Mouse (Mus musculus) neural tube, embryonic 13.5 days (tissue): Measurements from ENCODE around the gene Ntm. TPM values are rescaled to one million over a fixed set of nuclear protein-coding genes. Genes with fewer than 3 reads are reported as not detected.
A peak's percentile ranks its signal among the peaks of the same experiment; 100 is the strongest.

Experiments
- ATAC-seq: fragments of 200-750 bp; cut with Nextera tagmentation; 2 replicates; pipeline ENCODE4 v1.8.0; 2017; ENCODE audit warnings: low read depth, mild to moderate bottlenecking, moderate TSS enrichment, moderate library complexity
- H3K27ac ChIP-seq: fragments of 300-500 bp; sonication (generic); replicated peaks from 2 replicates; pipeline ENCODE4 v1.5.1; 2015; ENCODE audit warnings: moderate library complexity, mild to moderate bottlenecking, inconsistent platforms
- H3K27me3 ChIP-seq: fragments of 300-500 bp; sonication (generic); 2 replicates; pipeline ENCODE4 v1.6.1; 2015; ENCODE audit warnings: mild to moderate bottlenecking, inconsistent platforms
- H3K36me3 ChIP-seq: fragments of 300-500 bp; sonication (generic); 2 replicates; pipeline ENCODE4 v1.6.1; 2015; ENCODE audit warnings: mild to moderate bottlenecking, inconsistent platforms
- H3K4me1 ChIP-seq: fragments of 300-500 bp; sonication (generic); replicated peaks from 2 replicates; pipeline ENCODE4 v1.6.1; 2015; ENCODE audit warnings: inconsistent platforms
- H3K4me2 ChIP-seq: fragments of 300-500 bp; sonication (generic); 2 replicates; pipeline ENCODE4 v1.6.1; 2015; ENCODE audit warnings: inconsistent platforms, mild to moderate bottlenecking, moderate library complexity
- H3K4me3 ChIP-seq: fragments of 300-500 bp; sonication (generic); 2 replicates; pipeline ENCODE4 v1.5.1; 2015; ENCODE audit warnings: mild to moderate bottlenecking, inconsistent platforms
- H3K9ac ChIP-seq: fragments of 300-500 bp; sonication (generic); 2 replicates; pipeline ENCODE4 v1.6.1; 2015; ENCODE audit warnings: moderate library complexity, mild to moderate bottlenecking, inconsistent platforms
- H3K9me3 ChIP-seq: fragments of 300-500 bp; sonication (generic); 2 replicates; pipeline ENCODE4 v1.6.1; 2016; ENCODE audit warnings: inconsistent platforms
- WGBS: fragments of 180-500 bp; shearing (Covaris S2); methylation state at CpG from one replicate; pipeline ENCODE4 v1.1.7; 2015; 5-methylcytosine and 5-hydroxymethylcytosine counted together
- polyA plus RNA-seq: library from polyadenylated mRNA; unstranded; fragments of >200 nt; fragmentation: Nextera tagmentation; extraction: Ambion mirVana; gene quantifications from 2 replicates; pipeline ENCODE4 v1.2.1, GENCODE M21; 2015

Gene Ntm
- polyA plus RNA-seq, 1 experiment from 2014 or later, result 150 TPM

- Histone ChIP-seq H3K36me3 (no peaks in the 10 kb centered on the region), H3K27ac (no peak overlapping the region), H3K4me1 (peaks cover 3% of the 10 kb centered on the region; the same call in 1 of the 2 replicates), H3K4me3 (no peak overlapping the region), H3K27me3 (no peaks in the 10 kb centered on the region), H3K9ac (no peak overlapping the region), H3K9me3 (no peaks in the 10 kb centered on the region), H3K4me2 (no peak overlapping the region)
- no peak for ATAC-seq
- 86% methylated on average over 2 of the region's 2 CpGs for WGBS
These were observed 710.1 kb downstream of the Ntm start for GRCm38 (mm10) chr9:29252866-29253265.

GRCm38 (mm10) chr9:29250813-29251212, 712.1 kb downstream of the Ntm start:
- peaks cover 6% of the 10 kb centered on the region; the same call in 1 of the 2 replicates for H3K4me1 ChIP-seq
- 72% methylated on average over 3 of the region's 3 CpGs for WGBS
- ATAC-seq, result no peak

DNA sequence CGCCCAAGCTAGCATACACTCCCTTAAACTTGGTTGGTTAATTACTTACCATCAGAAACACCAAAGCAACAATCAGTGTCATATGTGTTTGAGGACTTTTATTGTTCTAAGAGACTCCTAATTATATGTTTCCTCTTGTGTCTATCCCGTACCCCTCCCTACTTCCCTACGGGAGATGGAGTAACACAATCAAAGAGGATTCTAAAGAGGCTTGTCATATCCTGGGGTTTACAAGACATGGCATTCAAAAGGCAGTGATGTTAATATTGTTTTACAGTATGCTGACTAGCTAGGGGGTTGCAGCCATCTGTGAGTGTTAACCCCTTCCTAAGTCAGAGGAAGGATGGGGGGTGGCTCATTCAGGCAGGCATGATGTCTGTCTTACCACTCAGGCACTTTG, 715.1 kb downstream of the Ntm start:
- no peak overlapping the region for H3K27ac ChIP-seq
- no peaks in the 10 kb centered on the region for H3K36me3 ChIP-seq
- H3K9ac ChIP-seq, result no peak overlapping the region
- no peak overlapping the region for H3K4me3 ChIP-seq
- no peaks in the 10 kb centered on the region for H3K9me3 ChIP-seq
- peaks cover 6% of the 10 kb centered on the region; the same call in 1 of the 2 replicates for H3K4me1 ChIP-seq
- H3K27me3 ChIP-seq, result no peaks in the 10 kb centered on the region
- 35% methylated on average over 3 of the region's 3 CpGs for WGBS
- ATAC-seq, result no peak
- H3K4me2 ChIP-seq, result no peak overlapping the region

More at GRCm38 (mm10) chr9:29250813-29251212, 712.1 kb downstream of the Ntm start:
- H3K36me3 ChIP-seq, result no peaks in the 10 kb centered on the region
- no peak overlapping the region for H3K4me2 ChIP-seq
- no peak overlapping the region for H3K4me3 ChIP-seq
- no peak overlapping the region for H3K27ac ChIP-seq
- H3K9me3 ChIP-seq, result no peaks in the 10 kb centered on the region
- no peak overlapping the region for H3K9ac ChIP-seq
- no peaks in the 10 kb centered on the region for H3K27me3 ChIP-seq

DNA sequence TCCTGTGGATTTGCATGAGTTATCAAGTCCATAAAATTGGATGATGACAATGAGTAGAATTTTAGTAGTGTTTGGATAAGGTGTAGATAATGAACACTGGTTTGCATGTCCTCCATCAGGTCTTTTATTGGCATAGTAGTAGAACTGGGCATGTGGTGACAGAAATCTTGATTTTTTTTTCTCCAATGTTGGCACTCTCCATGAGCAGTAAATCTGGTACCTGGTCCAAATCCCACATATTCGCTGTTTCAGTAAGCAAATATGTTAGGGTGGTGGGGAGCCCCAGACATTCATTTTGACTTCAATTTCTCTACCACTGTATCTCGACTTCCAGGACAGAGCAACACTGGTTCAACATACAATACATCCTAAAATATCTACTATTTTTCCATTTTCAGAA, 718.9 kb downstream of the Ntm start:
- WGBS, result 85% methylated on average over 2 of the region's 2 CpGs

DNA sequence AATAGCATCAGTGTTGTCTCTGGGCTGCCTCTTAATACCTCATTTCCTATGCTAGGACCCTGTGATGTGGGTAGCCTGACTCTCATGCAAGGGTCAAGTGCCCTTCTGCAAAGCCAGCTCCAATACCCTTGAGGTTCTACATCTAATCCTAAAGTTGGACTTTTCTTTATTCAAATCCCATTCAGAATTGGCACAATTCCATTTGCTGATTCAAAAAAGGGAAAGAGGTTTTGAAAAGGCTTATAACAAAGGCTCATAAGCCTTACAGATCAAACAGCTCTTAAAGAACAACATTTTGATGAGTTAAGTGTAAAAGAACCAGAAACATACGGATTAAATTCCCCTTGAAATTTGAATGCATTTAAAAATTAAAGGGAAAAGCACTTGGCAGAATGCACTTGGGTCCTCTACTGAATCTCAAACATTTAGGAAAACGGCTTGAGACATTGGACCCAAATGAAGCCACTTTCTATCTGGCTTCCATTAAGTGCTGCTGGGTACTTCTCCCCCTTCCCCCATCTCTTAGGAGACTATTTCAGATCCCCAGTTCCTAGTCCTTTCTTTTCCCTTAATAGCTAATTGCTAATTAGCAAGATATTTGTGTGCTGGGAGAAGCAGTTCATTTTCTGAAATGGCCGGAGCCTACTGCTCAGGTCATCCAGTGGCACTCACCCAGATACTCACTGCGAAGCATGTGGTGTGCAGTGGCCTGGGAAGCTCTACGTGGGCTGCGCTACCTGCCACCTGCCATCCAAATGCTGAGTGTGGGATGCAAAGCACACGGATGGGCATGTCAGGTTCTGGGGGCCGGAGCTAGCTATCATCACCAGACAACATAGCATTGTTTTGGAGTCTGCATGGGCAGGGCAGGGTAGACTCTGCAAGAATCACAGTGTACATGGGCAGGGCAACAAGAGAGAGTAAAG, 720.2 kb downstream of the Ntm start:
- H3K27me3 ChIP-seq, result no peaks in the 10 kb centered on the region
- no peak overlapping the region for H3K4me2 ChIP-seq
- no peaks in the 10 kb centered on the region for H3K9me3 ChIP-seq
- H3K4me1 ChIP-seq, result peaks cover 4% of the 10 kb centered on the region; the same call in 1 of the 2 replicates
- H3K4me3 ChIP-seq, result no peak overlapping the region
- no peak overlapping the region for H3K9ac ChIP-seq
- WGBS, result 63% methylated on average over 8 of the region's 8 CpGs
- no peak overlapping the region; the same call in 1 of the 2 replicates for H3K27ac ChIP-seq
- H3K36me3 ChIP-seq, result no peaks in the 10 kb centered on the region
- ATAC-seq, result peak; percentile 59; the same call in 1 of the 2 replicates

More for the DNA sequence above, 718.9 kb downstream of the Ntm start:
- Histone ChIP-seq H3K4me3 (no peak overlapping the region), H3K4me2 (no peak overlapping the region), H3K9ac (no peak overlapping the region), H3K36me3 (no peaks in the 10 kb centered on the region), H3K9me3 (no peaks in the 10 kb centered on the region), H3K4me1 (peaks cover 9% of the 10 kb centered on the region; the same call in 1 of the 2 replicates), H3K27me3 (no peaks in the 10 kb centered on the region), H3K27ac (no peak overlapping the region)
- ATAC-seq, result no peak

GRCm38 (mm10) chr9:29240797-29241196, 722.1 kb downstream of the Ntm start:
- Histone ChIP-seq H3K4me2 (no peak overlapping the region), H3K4me1 (peaks cover 3% of the 10 kb centered on the region; the same call in 1 of the 2 replicates), H3K36me3 (no peaks in the 10 kb centered on the region), H3K9me3 (no peaks in the 10 kb centered on the region), H3K4me3 (no peak overlapping the region), H3K9ac (no peak overlapping the region), H3K27me3 (no peaks in the 10 kb centered on the region), H3K27ac (no peak overlapping the region)
- 91% methylated on average over 2 of the region's 2 CpGs for WGBS
- ATAC-seq, result no peak

GRCm38 (mm10) chr9:29238973-29239372, 724.0 kb downstream of the Ntm start:
- H3K27ac ChIP-seq, result no peak overlapping the region
- H3K9me3 ChIP-seq, result no peaks in the 10 kb centered on the region
- H3K4me1 ChIP-seq, result peaks cover 3% of the 10 kb centered on the region; the same call in 1 of the 2 replicates
- H3K27me3 ChIP-seq, result no peaks in the 10 kb centered on the region
- H3K4me3 ChIP-seq, result no peak overlapping the region
- no peak overlapping the region for H3K4me2 ChIP-seq
- no peak for ATAC-seq
- no peak overlapping the region for H3K9ac ChIP-seq
- 86% methylated on average over 3 of the region's 3 CpGs for WGBS
- no peaks in the 10 kb centered on the region for H3K36me3 ChIP-seq

DNA sequence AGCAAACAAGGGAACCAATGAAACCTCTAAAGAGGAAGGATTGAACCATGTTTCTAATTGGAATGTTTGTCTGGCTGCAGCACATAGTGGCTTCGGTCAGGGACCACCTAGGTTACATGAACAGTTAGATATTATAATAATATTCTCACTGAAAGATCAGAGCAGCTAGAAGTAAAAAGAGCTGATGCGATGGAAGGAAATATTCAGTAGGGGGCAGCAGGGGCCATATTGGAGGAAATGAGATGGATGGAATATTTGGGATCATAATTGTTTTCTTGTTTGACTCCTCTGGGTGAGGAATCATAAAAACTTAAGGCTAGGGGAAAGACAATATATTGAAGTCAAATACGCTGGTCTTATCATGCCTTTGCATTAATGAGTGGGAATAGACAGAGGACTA, 726.2 kb downstream of the Ntm start:
- Histone ChIP-seq H3K4me2 (no peak overlapping the region), H3K4me1 (no peaks in the 10 kb centered on the region), H3K27ac (no peak overlapping the region), H3K9ac (no peak overlapping the region), H3K36me3 (no peaks in the 10 kb centered on the region), H3K4me3 (no peak overlapping the region), H3K27me3 (no peaks in the 10 kb centered on the region), H3K9me3 (no peaks in the 10 kb centered on the region)
- 93% methylated on average over 3 of the region's 3 CpGs for WGBS
- no peak for ATAC-seq

- Histone ChIP-seq H3K27ac (no peak overlapping the region), H3K9me3 (no peaks in the 10 kb centered on the region), H3K4me3 (no peak overlapping the region), H3K9ac (no peak overlapping the region), H3K27me3 (no peaks in the 10 kb centered on the region), H3K4me1 (peaks cover 7% of the 10 kb centered on the region; the same call in 1 of the 2 replicates), H3K36me3 (no peaks in the 10 kb centered on the region), H3K4me2 (no peak overlapping the region)
- ATAC-seq, result no peak
- WGBS, result 88% methylated on average over 4 of the region's 4 CpGs
These were observed 735.2 kb downstream of the Ntm start for GRCm38 (mm10) chr9:29227747-29228146.

- no peaks in the 10 kb centered on the region for H3K9me3 ChIP-seq
- no peak overlapping the region for H3K4me3 ChIP-seq
- no peak overlapping the region for H3K4me2 ChIP-seq
- no peaks in the 10 kb centered on the region for H3K36me3 ChIP-seq
- H3K27me3 ChIP-seq, result no peaks in the 10 kb centered on the region; the same call in 1 of the 2 replicates
- H3K4me1 ChIP-seq, result peaks cover 21% of the 10 kb centered on the region; the same call in 1 of the 2 replicates
- ATAC-seq, result no peak
- H3K27ac ChIP-seq, result no peak overlapping the region
- H3K9ac ChIP-seq, result no peak overlapping the region
- 43% methylated on average over 10 of the region's 10 CpGs for WGBS
These were observed 739.9 kb downstream of the Ntm start for GRCm38 (mm10) chr9:29222915-29223545.

DNA sequence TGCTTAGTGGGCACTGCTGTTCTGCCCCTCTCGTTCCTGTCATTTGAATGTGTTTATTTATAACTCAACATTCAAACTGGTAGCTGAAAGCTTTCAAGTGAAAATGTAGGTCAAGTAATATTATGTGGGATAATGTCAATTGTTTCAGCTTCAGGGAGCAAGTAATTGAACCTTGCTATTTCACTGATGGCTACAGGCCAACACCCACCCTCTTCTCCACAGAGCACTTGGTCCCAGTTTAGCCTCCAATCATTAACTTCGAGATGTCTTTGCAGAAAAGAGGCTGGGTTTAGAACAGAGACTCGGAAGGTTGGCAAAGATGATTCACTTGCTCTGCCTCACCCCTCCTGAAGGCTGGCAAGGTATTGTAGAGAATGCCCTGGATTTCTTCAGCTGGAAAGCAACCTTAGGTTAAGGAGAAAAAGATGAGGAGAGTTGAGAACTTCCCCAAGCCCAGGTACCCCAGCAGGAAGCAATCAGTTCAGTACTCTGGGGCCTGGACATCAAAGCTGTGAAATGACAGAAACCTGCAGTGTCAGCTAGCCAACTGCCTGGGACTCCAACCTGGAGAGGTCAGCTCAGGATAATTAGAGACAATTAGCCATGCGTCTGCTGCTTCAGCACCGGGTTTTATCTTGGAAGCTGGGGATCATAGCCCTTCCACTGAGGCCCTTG, 741.9 kb downstream of the Ntm start:
- Histone ChIP-seq H3K36me3 (no peaks in the 10 kb centered on the region), H3K4me3 (no peak overlapping the region), H3K27ac (no peak overlapping the region), H3K27me3 (no peaks in the 10 kb centered on the region; the same call in 1 of the 2 replicates), H3K4me2 (no peak overlapping the region), H3K9ac (no peak overlapping the region), H3K9me3 (no peaks in the 10 kb centered on the region), H3K4me1 (peaks cover 21% of the 10 kb centered on the region; the same call in 1 of the 2 replicates)
- ATAC-seq, result no peak
- WGBS, result 25% methylated on average over 5 of the region's 5 CpGs

DNA sequence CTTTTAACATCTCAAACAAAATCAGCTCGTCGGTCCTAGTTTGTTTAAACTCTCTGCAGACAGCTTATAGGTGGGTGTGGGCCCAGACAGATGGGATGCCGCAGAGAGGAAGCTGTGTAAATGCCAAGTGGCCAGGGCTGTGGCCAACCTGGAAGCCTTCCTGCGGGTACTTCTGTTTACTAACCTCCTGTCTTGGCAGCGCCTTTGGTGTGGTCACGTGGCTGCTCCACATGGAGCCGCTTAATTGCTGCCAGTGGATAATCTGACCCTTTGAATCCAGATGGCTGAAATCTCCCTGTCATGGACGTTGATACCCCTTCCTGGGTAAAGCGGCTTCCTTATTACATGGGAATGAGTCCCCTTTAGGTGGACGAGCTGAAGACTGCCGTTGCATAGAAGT, 742.4 kb downstream of the Ntm start:
- Histone ChIP-seq H3K9ac (no peak overlapping the region), H3K4me3 (no peak overlapping the region), H3K27me3 (no peaks in the 10 kb centered on the region; the same call in 1 of the 2 replicates), H3K4me1 (peaks cover 21% of the 10 kb centered on the region; the same call in 1 of the 2 replicates), H3K27ac (no peak overlapping the region), H3K4me2 (no peak overlapping the region), H3K36me3 (no peaks in the 10 kb centered on the region), H3K9me3 (no peaks in the 10 kb centered on the region)
- WGBS, result 38% methylated on average over 11 of the region's 11 CpGs
- no peak for ATAC-seq
